Mouse (Mus musculus): ENCODE measurements around the gene Gm5346. TPM values are rescaled to one million over a fixed set of nuclear protein-coding genes. Genes with fewer than 3 reads are reported as not detected.

Gm5346 gene
- not detected for polyA plus RNA-seq (2017; shearing (Covaris generic))

GRCm38 (mm10) chr8:43627176-43627575 is at the start of gene Gm5346:
TSS of gene Gm5346 (minus strand) at chr8:43627276.

DNA sequence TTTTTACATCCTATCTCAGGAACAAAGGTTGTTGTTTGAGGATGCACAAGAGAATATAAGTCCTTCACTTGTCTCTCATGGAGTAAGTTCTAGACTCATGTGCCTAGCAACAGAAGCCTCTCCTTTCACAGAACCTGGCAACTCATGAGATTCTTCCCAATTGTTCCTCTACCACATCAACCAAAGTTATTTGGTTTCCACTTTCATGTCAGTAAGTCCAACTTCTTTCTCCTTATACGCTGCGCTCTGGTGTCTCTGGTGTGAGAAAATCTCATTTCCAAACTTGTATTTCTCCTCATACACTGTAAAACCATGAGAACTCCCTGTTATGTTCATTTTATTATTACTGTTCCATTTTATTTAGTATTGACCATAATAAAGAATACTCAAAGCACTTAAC is 50.5 kb downstream of the Gm5346 start, which contains the start of gene Adam26a:
TSS of gene Adam26a (minus strand) at position 101 of the 400 bp plus-strand sequence.

Other genes with a start within 250 kb of the Gm5346 start
- not detected for gene Adam26b, start 99.2 kb downstream of the Gm5346 start, polyA plus RNA-seq (2017; shearing (Covaris generic))
- gene Adam26a, start 50.6 kb downstream of the Gm5346 start, polyA plus RNA-seq (2017; shearing (Covaris generic)): not detected
- gene Adam34, start 82.8 kb upstream of the Gm5346 start, polyA plus RNA-seq (2017; shearing (Covaris generic)): not detected